Mouse (Mus musculus) erythroblast, embryonic 14.5 days (primary cell): ENCODE results near the gene Castor1. TPM values are rescaled to one million over a fixed set of nuclear protein-coding genes. Genes with fewer than 3 reads are reported as not detected.

ENCODE experiments used
- H3K27me3 ChIP-seq: 2 replicates; pipeline ENCODE4 v1.6.1; 2012; ENCODE audit warnings: inconsistent platforms; ENCODE audit not compliant: control insufficient read depth
- H3K36me3 ChIP-seq: 2 replicates; pipeline ENCODE4 v1.6.1; 2012; ENCODE audit warnings: mild to moderate bottlenecking, inconsistent platforms; ENCODE audit not compliant: control insufficient read depth
- H3K4me1 ChIP-seq: 2 replicates; pipeline ENCODE4 v1.6.1; 2012; ENCODE audit warnings: inconsistent platforms; ENCODE audit not compliant: control insufficient read depth
- H3K4me3 ChIP-seq: replicated peaks from 2 replicates; pipeline ENCODE3; 2012; ENCODE audit warnings: moderate library complexity, mild to moderate bottlenecking, inconsistent platforms
- H3K9me3 ChIP-seq: 2 replicates; pipeline ENCODE4 v1.6.1; 2012; ENCODE audit warnings: low read length, inconsistent platforms, mixed read lengths; ENCODE audit not compliant: control insufficient read depth
- GATA1 ChIP-seq: IDR thresholded peaks from 2 replicates; pipeline ENCODE4 v1.6.1; 2012; ENCODE audit warnings: low read length, inconsistent platforms, mixed read lengths
- TAL1 ChIP-seq: IDR thresholded peaks from 3 replicates; pipeline ENCODE4 v1.6.1; 2012; ENCODE audit warnings: low read length, inconsistent platforms, mixed read lengths
- polyA plus RNA-seq: library from polyadenylated mRNA; stranded (reverse); fragments of >175 nt; gene quantifications from 2 replicates; pipeline ENCODE4 v1.2.3, GENCODE M21; 2012

Gene Castor1
- polyA plus RNA-seq, 1 experiment, result 0.18 TPM

DNA sequence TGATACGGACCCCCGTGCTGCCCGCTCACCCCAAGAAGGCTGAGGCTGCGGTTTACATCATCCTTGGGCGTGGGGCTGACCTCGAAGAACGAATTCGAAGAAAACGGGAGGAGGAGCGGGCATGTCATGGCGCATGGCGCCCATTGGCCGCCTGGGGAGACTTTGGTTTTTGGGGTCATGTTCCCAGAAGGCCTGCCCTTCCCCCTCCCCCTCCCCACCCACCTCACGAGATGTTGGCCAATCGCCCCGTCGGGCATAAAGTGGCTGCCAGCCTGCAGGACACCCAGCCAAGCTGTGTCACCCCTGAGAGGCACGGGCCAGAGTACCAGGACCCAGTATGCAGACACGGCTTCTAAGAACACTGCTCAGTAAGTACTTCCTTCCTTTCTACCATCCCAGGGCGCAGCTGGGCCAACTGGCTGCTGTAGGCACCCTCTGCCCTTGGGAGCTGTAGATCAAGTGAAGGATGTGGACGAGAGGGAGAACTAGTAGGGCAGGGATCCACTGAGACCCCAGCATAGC lies 18.6 kb downstream of the Castor1 start:
- no peaks in the 10 kb centered on the region for H3K27me3 ChIP-seq
- peaks cover 40% of the 10 kb centered on the region for H3K36me3 ChIP-seq
- H3K9me3 ChIP-seq, result peaks cover 7% of the 10 kb centered on the region; the same call in 1 of the 2 replicates
- peaks cover 58% of the 10 kb centered on the region for H3K4me1 ChIP-seq
- TF ChIP-seq GATA1, result no peak
- no peak for TF ChIP-seq TAL1
- peak overlapping the region; percentile 42 for H3K4me3 ChIP-seq

DNA sequence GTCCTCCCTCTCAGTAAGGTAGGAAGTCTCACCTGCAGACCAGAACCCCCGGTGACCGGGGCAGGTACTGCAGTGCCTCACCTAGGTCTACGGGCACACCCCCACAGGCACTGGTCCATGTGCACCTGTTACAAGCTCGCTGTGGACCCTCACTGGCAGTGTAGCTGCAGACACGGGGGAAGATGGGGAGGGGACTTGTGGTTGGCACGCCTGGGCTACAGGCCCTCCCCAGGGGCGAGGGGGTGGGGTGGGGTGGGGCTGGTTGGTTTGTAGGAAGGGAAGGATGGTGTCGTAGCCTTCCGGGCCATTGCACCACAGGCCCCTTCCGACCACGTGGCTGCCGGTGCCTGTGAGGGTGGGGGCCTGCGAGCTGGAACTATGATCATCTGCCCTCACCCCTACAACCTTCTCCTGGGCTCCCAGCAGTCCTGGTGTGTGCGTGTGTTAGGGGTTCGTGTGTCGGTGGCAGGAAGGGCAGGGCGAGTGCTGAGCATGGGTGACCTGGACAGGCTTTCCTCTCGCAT lies 19.4 kb downstream of the Castor1 start:
- H3K9me3 ChIP-seq, result peaks cover 7% of the 10 kb centered on the region; the same call in 1 of the 2 replicates
- peak overlapping the region; percentile 42 for H3K4me3 ChIP-seq
- no peak for TF ChIP-seq TAL1
- no peak for TF ChIP-seq GATA1
- peaks cover 54% of the 10 kb centered on the region for H3K4me1 ChIP-seq
- H3K27me3 ChIP-seq, result no peaks in the 10 kb centered on the region
- H3K36me3 ChIP-seq, result peaks cover 32% of the 10 kb centered on the region

DNA sequence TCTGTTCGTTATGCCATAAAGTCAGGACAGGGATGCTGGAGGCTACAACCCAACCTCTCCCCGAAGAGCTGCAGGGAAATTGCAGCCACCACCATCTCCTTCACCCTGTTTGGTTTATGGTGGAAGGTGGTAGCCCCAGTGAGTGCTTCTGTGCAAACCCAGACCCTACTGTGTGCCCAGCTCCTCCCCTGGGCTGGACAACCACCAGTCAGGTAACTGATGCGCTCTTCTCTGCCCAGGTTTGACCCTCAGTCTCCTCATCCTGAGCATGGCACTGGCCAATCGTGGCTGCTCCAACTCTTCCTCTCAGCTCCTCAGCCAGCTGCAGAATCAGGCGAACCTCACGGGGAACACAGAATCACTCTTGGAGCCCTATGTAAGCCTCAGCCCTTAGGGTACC lies 20.1 kb downstream of the Castor1 start:
- Histone ChIP-seq H3K4me1 (peaks cover 47% of the 10 kb centered on the region), H3K27me3 (no peaks in the 10 kb centered on the region), H3K36me3 (peaks cover 25% of the 10 kb centered on the region), H3K4me3 (no peak overlapping the region), H3K9me3 (peaks cover 7% of the 10 kb centered on the region; the same call in 1 of the 2 replicates)
- TF ChIP-seq GATA1 (no peak), TAL1 (no peak)

DNA sequence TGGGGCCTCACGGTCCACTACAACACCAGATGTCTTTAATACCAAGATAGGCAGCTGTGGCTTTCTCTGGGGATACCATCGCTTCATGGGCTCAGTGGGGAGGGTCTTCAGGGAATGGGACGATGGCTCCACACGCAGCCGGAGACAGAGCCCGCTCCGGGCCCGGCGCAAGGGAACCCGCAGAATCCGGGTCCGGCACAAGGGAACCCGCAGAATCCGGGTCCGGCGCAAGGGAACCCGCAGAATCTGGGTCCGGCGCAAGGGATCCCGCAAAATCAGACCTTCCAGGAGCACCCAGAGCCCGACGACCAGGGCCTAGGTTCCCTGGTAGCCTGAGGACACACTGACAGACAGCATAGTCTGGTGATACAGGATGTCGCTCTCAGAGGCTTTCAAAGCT lies 21.7 kb downstream of the Castor1 start:
- Histone ChIP-seq H3K4me3 (no peak overlapping the region), H3K36me3 (peaks cover 11% of the 10 kb centered on the region; the same call in 1 of the 2 replicates), H3K4me1 (peaks cover 38% of the 10 kb centered on the region), H3K27me3 (no peaks in the 10 kb centered on the region), H3K9me3 (peaks cover 7% of the 10 kb centered on the region; the same call in 1 of the 2 replicates)
- TF ChIP-seq TAL1 (no peak), GATA1 (no peak)

DNA sequence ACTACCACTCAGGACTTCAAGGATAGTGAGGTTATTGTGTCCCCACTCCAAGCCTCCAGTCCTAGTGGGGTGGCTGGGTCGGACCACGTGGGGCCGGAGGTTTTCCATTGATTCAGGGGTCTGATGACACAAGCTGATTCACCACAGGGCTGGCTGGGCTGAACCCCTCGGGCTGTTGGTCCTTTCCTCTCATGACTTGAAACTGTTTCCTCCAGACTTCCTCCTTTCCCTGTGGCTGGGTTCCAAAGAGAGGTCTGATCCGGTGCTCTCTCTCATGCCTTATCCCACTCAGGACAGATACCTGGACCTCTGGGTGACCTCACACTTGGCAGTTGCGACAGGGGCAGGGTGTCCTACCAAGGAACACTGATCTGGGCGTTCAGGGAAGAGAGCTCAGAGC lies 22.1 kb downstream of the Castor1 start:
- H3K4me1 ChIP-seq, result peaks cover 37% of the 10 kb centered on the region
- peaks cover 10% of the 10 kb centered on the region; the same call in 1 of the 2 replicates for H3K36me3 ChIP-seq
- H3K4me3 ChIP-seq, result no peak overlapping the region
- TF ChIP-seq TAL1 (no peak), GATA1 (no peak)
- no peaks in the 10 kb centered on the region for H3K27me3 ChIP-seq
- peaks cover 7% of the 10 kb centered on the region; the same call in 1 of the 2 replicates for H3K9me3 ChIP-seq

DNA sequence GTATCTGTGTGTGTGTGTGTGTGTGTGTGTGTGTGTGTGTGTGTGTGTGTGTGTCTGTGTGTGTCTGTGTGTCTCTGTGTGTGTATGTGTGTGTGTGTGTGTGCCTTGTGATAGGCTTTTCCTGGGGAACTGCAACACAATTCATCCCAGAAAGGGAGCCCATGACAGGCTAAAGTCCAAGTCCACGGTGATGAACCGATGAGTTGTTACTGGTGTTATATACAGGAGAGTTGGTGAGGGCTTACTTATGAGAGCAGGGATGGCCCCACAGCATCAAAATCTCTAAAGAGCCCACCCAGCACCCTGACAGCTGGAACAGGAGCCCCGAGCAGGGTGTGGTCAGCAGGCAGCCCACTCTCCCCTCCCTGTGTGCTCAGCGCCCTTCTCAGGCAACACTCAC lies 23.2 kb downstream of the Castor1 start:
- peaks cover 7% of the 10 kb centered on the region; the same call in 1 of the 2 replicates for H3K9me3 ChIP-seq
- TF ChIP-seq TAL1 (no peak), GATA1 (no peak)
- H3K4me1 ChIP-seq, result peaks cover 37% of the 10 kb centered on the region

DNA sequence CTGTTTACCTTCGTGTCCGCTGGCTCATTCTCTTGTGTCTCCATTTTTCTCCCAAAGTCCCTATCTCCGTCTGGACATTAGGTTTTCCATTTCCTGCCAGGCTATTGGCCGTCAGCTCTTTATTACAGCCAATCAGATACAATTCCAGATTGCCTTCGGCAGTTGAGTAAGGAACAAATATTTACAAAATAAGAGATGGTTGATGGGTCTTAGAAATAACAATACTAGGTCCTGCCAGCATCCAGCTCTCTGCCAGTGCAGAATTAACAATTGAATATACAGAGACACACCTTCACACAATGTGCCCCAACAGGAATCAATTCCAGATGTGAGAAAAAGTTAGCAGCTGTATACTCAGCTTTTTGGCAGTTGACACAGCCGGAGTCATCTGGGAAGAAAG lies 28.1 kb downstream of the Castor1 start:
- H3K4me1 ChIP-seq, result peaks cover 28% of the 10 kb centered on the region
- no peaks in the 10 kb centered on the region for H3K27me3 ChIP-seq
- H3K4me3 ChIP-seq, result no peak overlapping the region
- TF ChIP-seq GATA1 (no peak), TAL1 (no peak)
- no peaks in the 10 kb centered on the region for H3K36me3 ChIP-seq
- no peaks in the 10 kb centered on the region for H3K9me3 ChIP-seq

More for the DNA sequence above, 23.2 kb downstream of the Castor1 start:
- H3K36me3 ChIP-seq, result peaks cover 10% of the 10 kb centered on the region; the same call in 1 of the 2 replicates
- H3K27me3 ChIP-seq, result no peaks in the 10 kb centered on the region
- no peak overlapping the region for H3K4me3 ChIP-seq

DNA sequence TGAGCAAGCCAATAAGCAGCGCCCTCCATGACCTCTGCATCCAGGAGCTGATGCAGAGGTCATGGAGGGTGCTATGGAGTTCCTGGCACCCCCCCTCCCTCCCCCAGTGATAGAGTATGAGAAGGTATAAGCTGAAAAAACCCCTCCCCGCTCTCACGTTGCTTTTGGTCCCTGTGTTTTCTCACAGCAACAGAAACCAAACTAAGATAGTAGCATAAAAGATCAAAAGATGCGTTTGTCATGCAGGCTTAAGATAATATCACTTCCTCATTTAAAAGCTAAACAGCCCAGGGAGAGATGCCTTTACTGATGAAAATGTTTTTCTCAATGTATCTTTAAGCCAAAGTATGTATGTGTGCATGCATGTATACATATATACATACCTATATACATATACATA lies 28.6 kb downstream of the Castor1 start:
- TF ChIP-seq TAL1 (no peak), GATA1 (no peak)
- H3K9me3 ChIP-seq, result no peaks in the 10 kb centered on the region
- H3K4me1 ChIP-seq, result peaks cover 28% of the 10 kb centered on the region
- H3K4me3 ChIP-seq, result no peak overlapping the region
- H3K27me3 ChIP-seq, result no peaks in the 10 kb centered on the region
- no peaks in the 10 kb centered on the region for H3K36me3 ChIP-seq

DNA sequence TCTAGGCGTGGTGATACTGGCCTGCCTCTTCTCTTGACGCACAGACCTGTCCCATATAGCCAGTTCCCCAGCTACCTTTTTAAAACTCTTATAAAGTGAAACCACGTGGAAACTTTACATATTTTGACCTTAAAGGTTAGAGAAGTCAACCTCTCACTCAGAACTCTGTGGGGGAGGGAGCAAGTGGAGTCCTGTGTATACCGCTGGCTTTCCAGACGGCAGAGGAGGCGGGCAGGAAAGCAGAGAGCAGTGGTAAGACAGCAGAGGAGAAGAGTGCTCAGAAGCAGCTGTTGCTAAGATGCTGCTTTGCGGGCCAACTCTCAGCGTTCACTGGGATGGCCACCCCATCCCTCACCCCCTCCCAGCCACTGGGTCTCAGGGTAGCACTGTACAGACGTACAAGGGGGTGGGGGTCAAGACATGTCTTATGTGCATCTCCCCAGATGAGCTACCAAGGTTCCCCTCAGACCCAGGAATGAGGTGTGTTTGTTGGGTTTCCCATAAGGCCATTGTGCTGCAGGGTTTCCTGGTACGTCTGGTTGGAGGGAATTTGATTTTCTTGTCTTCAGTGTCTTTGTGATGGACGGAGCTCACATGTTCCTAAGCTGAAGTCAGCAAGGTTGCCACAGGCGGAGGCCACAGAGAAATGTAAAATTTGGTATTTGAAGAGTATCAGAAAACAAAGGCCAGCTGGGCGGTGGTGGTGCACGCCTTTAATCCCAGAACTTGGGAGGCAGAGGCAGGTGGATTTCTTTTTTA lies 29.4 kb downstream of the Castor1 start:
- TF ChIP-seq GATA1 (no peak), TAL1 (no peak)
- no peaks in the 10 kb centered on the region for H3K27me3 ChIP-seq
- no peaks in the 10 kb centered on the region for H3K9me3 ChIP-seq
- peaks cover 28% of the 10 kb centered on the region for H3K4me1 ChIP-seq
- no peak overlapping the region for H3K4me3 ChIP-seq
- H3K36me3 ChIP-seq, result no peaks in the 10 kb centered on the region
